Comparison of ENCODE assay signal across 8 mouse cellular contexts in the genomic region with DNA sequence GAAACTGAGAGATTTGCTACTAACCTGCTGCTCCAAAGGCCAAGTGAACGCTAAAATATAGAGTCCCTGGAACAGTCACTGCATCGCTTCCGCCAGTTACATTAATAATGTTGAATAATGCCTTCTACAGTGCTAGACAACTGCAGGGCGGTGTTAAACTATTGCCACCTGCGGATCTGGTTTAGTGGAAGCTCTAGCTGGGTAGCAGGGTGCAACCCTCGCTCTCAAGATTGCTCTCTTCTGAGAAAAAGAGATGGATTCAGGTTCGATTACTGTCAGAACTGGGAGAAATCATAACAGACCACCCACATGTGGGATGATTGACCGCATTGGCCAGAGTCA. TPM values are rescaled to one million over a fixed set of nuclear protein-coding genes. Genes with fewer than 3 reads are reported as not detected.
DNase-seq lines count a peak whose midpoint lies in the region; ATAC-seq lines count a peak whose summit lies in the region.

No protein-coding gene starts in this region.

- H3K27ac ChIP-seq in heart, embryonic 14.5 days (replicated peaks in 1 of 2; ENCODE audit: control insufficient read depth in 1 of 2, insufficient read depth in 1 of 2, low read depth in 2 of 2, low read length in 2 of 2): no peak overlapping the region
- H3K27ac ChIP-seq in hindbrain, embryonic 15.5 days (replicated peaks): no peak overlapping the region
- no peak overlapping the region for H3K27ac ChIP-seq in midbrain, embryonic 12.5 days (replicated peaks)

- DNase-seq in heart, postnatal 25 days (ENCODE audit: low spot score): no peak
- no peak for DNase-seq in layer of hippocampus, adult 18-20 months (ENCODE audit: low spot score in 2 of 2)
- DNase-seq in thymus, postnatal 0 days (ENCODE audit: low spot score): no peak
- no peak for DNase-seq in kidney, postnatal 25 days

- 46% methylated on average over 8 of the region's 8 CpGs for WGBS in heart, embryonic 14.5 days
- 48% methylated on average over 8 of the region's 8 CpGs for WGBS in hindbrain, embryonic 15.5 days
- 53% methylated on average over 8 of the region's 8 CpGs for WGBS in midbrain, embryonic 12.5 days

- no peaks in the 10 kb centered on the region for H3K27me3 ChIP-seq in heart, embryonic 14.5 days (ENCODE audit: control insufficient read depth, insufficient read depth, low read length)
- H3K27me3 ChIP-seq in hindbrain, embryonic 15.5 days: no peaks in the 10 kb centered on the region
- H3K27me3 ChIP-seq in midbrain, embryonic 12.5 days: no peaks in the 10 kb centered on the region

- H3K4me2 ChIP-seq in heart, embryonic 14.5 days (ENCODE audit: low read length): peak overlapping the region; percentile 84
- peak overlapping the region; percentile 69 for H3K4me2 ChIP-seq in hindbrain, embryonic 15.5 days
- peak overlapping the region; percentile 72 for H3K4me2 ChIP-seq in midbrain, embryonic 12.5 days (replicated peaks)

- peak overlapping the region; percentile 94 for H3K9ac ChIP-seq in heart, embryonic 14.5 days (ENCODE audit: low read length)
- peak overlapping the region; percentile 18; the same call in 1 of the 2 replicates for H3K9ac ChIP-seq in hindbrain, embryonic 15.5 days
- no peak overlapping the region; the same call in 1 of the 2 replicates for H3K9ac ChIP-seq in midbrain, embryonic 12.5 days (replicated peaks)

- peak overlapping the region; percentile 18 to 86; a peak in 3 of 4 replicates for H3K4me3 ChIP-seq in heart, embryonic 14.5 days (ENCODE audit: control insufficient read depth in 1 of 2, insufficient read depth in 1 of 2, low read depth in 1 of 2, low read length in 2 of 2)
- peak overlapping the region; percentile 86 for H3K4me3 ChIP-seq in hindbrain, embryonic 15.5 days
- peak overlapping the region; percentile 83 for H3K4me3 ChIP-seq in midbrain, embryonic 12.5 days

- ATAC-seq in heart, embryonic 14.5 days (ENCODE audit: insufficient number of reproducible peaks, insufficient read depth, low FRiP score, low read depth): no peak
- peak; percentile 3 for ATAC-seq in activated CD4-positive, CD25-positive, alpha-beta regulatory T cell, adult 4 months
- 0 out of 2 replicates have a peak, but pooled peaks have one; percentile 51 for ATAC-seq in hindbrain, embryonic 15.5 days (ENCODE audit: low FRiP score, low read depth)
- peak; percentile 48 for ATAC-seq in midbrain, embryonic 12.5 days (ENCODE audit: low FRiP score, low read depth)

- peaks cover 0 to 4% of the 10 kb centered on the region in 2 experiments; a peak in 1 of 4 replicates for H3K4me1 ChIP-seq in heart, embryonic 14.5 days (ENCODE audit: control insufficient read depth in 2 of 2, insufficient read depth in 2 of 2, low read length in 2 of 2)
- peaks cover 10% of the 10 kb centered on the region for H3K4me1 ChIP-seq in hindbrain, embryonic 15.5 days (replicated peaks)
- peaks cover 15% of the 10 kb centered on the region for H3K4me1 ChIP-seq in midbrain, embryonic 12.5 days

- H3K9me3 ChIP-seq in heart, embryonic 14.5 days (ENCODE audit: control insufficient read depth, low read length): no peaks in the 10 kb centered on the region
- no peaks in the 10 kb centered on the region for H3K9me3 ChIP-seq in hindbrain, embryonic 15.5 days
- H3K9me3 ChIP-seq in midbrain, embryonic 12.5 days: no peaks in the 10 kb centered on the region

- H3K36me3 ChIP-seq in heart, embryonic 14.5 days (ENCODE audit: control insufficient read depth, insufficient read depth, low read length): peaks cover 13% of the 10 kb centered on the region
- peaks cover 4% of the 10 kb centered on the region; the same call in 1 of the 2 replicates for H3K36me3 ChIP-seq in hindbrain, embryonic 15.5 days
- H3K36me3 ChIP-seq in midbrain, embryonic 12.5 days: peaks cover 4% of the 10 kb centered on the region

- intact Hi-C loops in heart, postnatal 25 days (cut with DNase I): loop anchor here (1.0 to 5.0 kb wide), 2 partner anchors 15 to 127 kb away; no protein-coding TSS in a partner anchor

RNA-seq across cellular contexts. Expression of a gene that starts 0.3 kb away (rescaled TPM):
- 20.3 and 23.8 TPM in 2 replicates for polyA plus RNA-seq in heart, embryonic 14.5 days (2014; fragmentation: Nextera tagmentation; extraction: Ambion mirVana)
- total RNA-seq in heart, postnatal 25 days (2021): 10 to 100 TPM; 20.4 to 23.4 TPM
- polyA plus RNA-seq in activated CD4-positive, CD25-positive, alpha-beta regulatory T cell, adult 4 months (2017; shearing (Covaris generic)): 10 to 100 TPM; 44.0 to 45.0 TPM
- 26.7 and 29.0 TPM in 2 replicates for polyA plus RNA-seq in hindbrain, embryonic 15.5 days (2015; fragmentation: Nextera tagmentation; extraction: Ambion mirVana)
- polyA plus RNA-seq in midbrain, embryonic 12.5 days (2016; fragmentation: Nextera tagmentation; extraction: Ambion mirVana): 21.1 and 22.5 TPM in 2 replicates
- total RNA-seq in layer of hippocampus, adult 18-20 months (2021): 10 to 100 TPM; 19.2 to 21.6 TPM
- polyA plus RNA-seq in thymus, postnatal 0 days (2015; fragmentation: Nextera tagmentation; extraction: Ambion mirVana): 28.4 and 31.3 TPM in 2 replicates

RNA-seq across cellular contexts. Expression of a gene that starts 15.5 kb away (rescaled TPM):
- 74.5 and 75.4 TPM in 2 replicates for polyA plus RNA-seq in heart, embryonic 14.5 days (2014; fragmentation: Nextera tagmentation; extraction: Ambion mirVana)
- total RNA-seq in heart, postnatal 25 days (2021): 10 to 100 TPM; 18.8 to 22.1 TPM
- polyA plus RNA-seq in activated CD4-positive, CD25-positive, alpha-beta regulatory T cell, adult 4 months (2017; shearing (Covaris generic)): 10 to 100 TPM; 35.6 to 46.4 TPM
- 107 and 112 TPM in 2 replicates for polyA plus RNA-seq in hindbrain, embryonic 15.5 days (2015; fragmentation: Nextera tagmentation; extraction: Ambion mirVana)
- 90.9 and 99.8 TPM in 2 replicates for polyA plus RNA-seq in midbrain, embryonic 12.5 days (2016; fragmentation: Nextera tagmentation; extraction: Ambion mirVana)
- 10 to 100 TPM; 22.7 to 25.3 TPM for total RNA-seq in layer of hippocampus, adult 18-20 months (2021)
- polyA plus RNA-seq in thymus, postnatal 0 days (2015; fragmentation: Nextera tagmentation; extraction: Ambion mirVana): 150 and 156 TPM in 2 replicates
